Mouse (Mus musculus): ENCODE results near the gene Fryl.

- TF ChIP-seq EP300 (optimal IDR thresholded peaks at IDR 0.05) (no peak), CTCF (IDR thresholded peaks at IDR 0.05; ENCODE audit: low read depth) (no peak)
Measured at GRCm38 (mm10) chr5:73044055-73044454, 212.4 kb downstream of the Fryl start.
